Mouse (Mus musculus): ENCODE data around the gene Erh.

GRCm38 (mm10) chr12:80646377-80646776, 2.2 kb upstream of the Erh start:
- no peak for TF ChIP-seq CTCF (conservative IDR thresholded peaks at IDR 0.05; ENCODE audit: low read length)
- TF ChIP-seq NANOG (IDR thresholded peaks at IDR 0.05; ENCODE audit: borderline replicate concordance, low read length), result no peak
- TF ChIP-seq POU5F1 (IDR thresholded peaks at IDR 0.05; ENCODE audit: borderline replicate concordance, low read length), result no peak

Data from E14TG2a.4 (cell line).